15 mouse cellular contexts compared by ENCODE assay signal in the genomic region with DNA sequence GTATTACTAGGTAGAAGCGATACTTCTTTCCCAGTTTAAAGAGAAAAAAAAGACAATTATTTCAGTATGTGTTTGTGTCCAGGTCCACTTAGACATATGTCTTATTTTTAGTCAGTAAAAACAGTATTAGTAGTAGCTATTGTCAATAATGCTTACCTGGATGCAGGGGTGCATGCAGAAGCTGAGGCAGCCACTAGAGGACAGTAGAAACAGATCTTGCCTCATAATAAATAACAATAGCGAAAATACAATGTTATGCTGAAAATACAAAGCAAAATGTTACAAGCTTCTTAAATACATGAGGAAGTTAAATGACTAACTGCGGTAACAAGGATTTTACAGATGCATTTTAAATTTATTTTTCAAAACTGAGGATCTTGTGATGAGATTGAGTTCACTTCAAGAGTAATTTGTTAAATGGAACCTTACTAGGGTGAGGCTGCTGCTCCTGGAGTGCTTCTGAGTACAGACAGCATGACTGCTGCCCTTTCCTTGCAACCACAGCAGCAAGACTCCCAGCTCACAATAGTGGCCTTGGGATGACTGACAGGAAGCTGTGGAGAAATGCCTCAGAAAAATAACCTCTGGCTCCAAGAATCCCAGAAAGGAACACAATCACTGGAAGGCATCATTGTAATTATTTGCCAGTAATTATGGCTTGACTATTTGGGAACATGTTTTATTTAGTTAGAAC.
DNase-seq lines count a peak whose midpoint lies in the region; ATAC-seq and TF ChIP-seq lines count a peak whose summit lies in the region.
"Had no signal": no experiment of that assay in that cellular context is flagged by ENCODE, and none has a peak within 500 bp of the region (broad histone marks: within the 10 kb centered on the region; RNA-seq: fewer than 3 reads in every experiment).

No protein-coding gene starts in this region.

- H3K27me3 ChIP-seq in kidney, adult 2 months (replicated peaks; ENCODE audit: control insufficient read depth, insufficient read depth, low read length), result no peaks in the 10 kb centered on the region
- H3K27me3 ChIP-seq in midbrain, postnatal 0 days (ENCODE audit: insufficient read depth, low read length), result no peaks in the 10 kb centered on the region
- no peaks in the 10 kb centered on the region for H3K27me3 ChIP-seq in midbrain, embryonic 11.5 days (ENCODE audit: control insufficient read depth, insufficient read depth, low read length)
- H3K27me3 ChIP-seq: intestine, embryonic 15.5 days; liver, embryonic 13.5 days had no signal

- ATAC-seq in midbrain, postnatal 0 days (ENCODE audit: low FRiP score), result no peak
- ATAC-seq in midbrain, embryonic 11.5 days (ENCODE audit: low FRiP score), result no peak
- ATAC-seq: intestine, embryonic 15.5 days had no signal

- no peak overlapping the region for H3K4me3 ChIP-seq in kidney, adult 2 months (ENCODE audit: insufficient read depth, low read depth, low read length)
- no peak overlapping the region for H3K4me3 ChIP-seq in midbrain, postnatal 0 days (ENCODE audit: low read depth, low read length)
- H3K4me3 ChIP-seq in midbrain, embryonic 11.5 days (ENCODE audit: low read depth, low read length), result no peak overlapping the region
- H3K4me3 ChIP-seq: intestine, embryonic 15.5 days; liver, embryonic 13.5 days; myocyte had no signal

- TF ChIP-seq POLR2A in kidney, adult 2 months (IDR thresholded peaks at IDR 0.05; ENCODE audit: low read depth, low read length), result no peak

- no peaks in the 10 kb centered on the region for H3K4me1 ChIP-seq in kidney, adult 2 months (ENCODE audit: control insufficient read depth, insufficient read depth, low read length)
- H3K4me1 ChIP-seq in midbrain, postnatal 0 days (ENCODE audit: insufficient read depth, low read length), result no peaks in the 10 kb centered on the region
- H3K4me1 ChIP-seq in midbrain, embryonic 11.5 days (ENCODE audit: control insufficient read depth, insufficient read depth, low read length), result no peaks in the 10 kb centered on the region
- H3K4me1 ChIP-seq: intestine, embryonic 15.5 days; liver, embryonic 13.5 days had no signal

- no peak overlapping the region for H3K4me2 ChIP-seq in midbrain, postnatal 0 days (ENCODE audit: low read depth, low read length, poor library complexity, severe bottlenecking)
- no peak overlapping the region for H3K4me2 ChIP-seq in midbrain, embryonic 11.5 days
- H3K4me2 ChIP-seq: intestine, embryonic 15.5 days; liver, embryonic 13.5 days had no signal

- peak; percentile 32; the same call in 1 of the 2 replicates for TF ChIP-seq CTCF in kidney, adult 2 months (conservative IDR thresholded peaks at IDR 0.05; ENCODE audit: insufficient read depth, insufficient read length, low read depth, low read length)
- peak; percentile 76 for TF ChIP-seq CTCF in midbrain, postnatal 0 days (IDR thresholded peaks at IDR 0.05)

- H3K36me3 ChIP-seq in kidney, adult 2 months (ENCODE audit: control insufficient read depth, insufficient read depth, low read length), result no peaks in the 10 kb centered on the region
- H3K36me3 ChIP-seq in midbrain, postnatal 0 days (ENCODE audit: insufficient read depth, low read length), result no peaks in the 10 kb centered on the region
- no peaks in the 10 kb centered on the region for H3K36me3 ChIP-seq in midbrain, embryonic 11.5 days (ENCODE audit: control insufficient read depth, insufficient read depth, low read length)
- H3K36me3 ChIP-seq: intestine, embryonic 15.5 days; liver, embryonic 13.5 days had no signal

- peak; percentile 46 to 51 for DNase-seq in cerebellum, postnatal 10 days
- DNase-seq in cerebellum, adult 8-10 months, result no peak
- DNase-seq in kidney, adult 2 months, result no peak
- no peak for DNase-seq in kidney, postnatal 25 days
- DNase-seq in midbrain, postnatal 0 days (ENCODE audit: low spot score), result peak; percentile 18
- DNase-seq in midbrain, embryonic 11.5 days (ENCODE audit: low spot score, missing footprints), result no peak
- DNase-seq in spleen, adult 12 weeks (ENCODE audit: low spot score), result no peak
- DNase-seq in embryo, embryonic 11 days, result no peak
- DNase-seq: gastrocnemius, postnatal 36 days; liver, embryonic 13.5 days; right cerebral cortex, postnatal 14 days; thymus, postnatal 14 days had no signal

- no peaks in the 10 kb centered on the region for H3K9me3 ChIP-seq in midbrain, postnatal 0 days (ENCODE audit: low read length)
- H3K9me3 ChIP-seq in midbrain, embryonic 11.5 days (ENCODE audit: control insufficient read depth, low read length), result no peaks in the 10 kb centered on the region
- H3K9me3 ChIP-seq: intestine, embryonic 15.5 days; liver, embryonic 13.5 days had no signal

- H3K9ac ChIP-seq in midbrain, postnatal 0 days (replicated peaks; ENCODE audit: low read length, poor library complexity, severe bottlenecking), result no peak overlapping the region
- H3K9ac ChIP-seq in midbrain, embryonic 11.5 days (ENCODE audit: low read length), result no peak overlapping the region
- H3K9ac ChIP-seq: intestine, embryonic 15.5 days; liver, embryonic 13.5 days had no signal

- no peak overlapping the region for H3K27ac ChIP-seq in kidney, adult 2 months (ENCODE audit: insufficient read depth, low read depth, low read length)
- H3K27ac ChIP-seq in midbrain, postnatal 0 days (ENCODE audit: low read depth, low read length), result no peak overlapping the region
- H3K27ac ChIP-seq in midbrain, embryonic 11.5 days (ENCODE audit: low read depth, low read length), result no peak overlapping the region
- H3K27ac ChIP-seq: intestine, embryonic 15.5 days; liver, embryonic 13.5 days; macrophage had no signal

- 61% methylated on average over 3 of the region's 3 CpGs for WGBS in kidney, adult 2 months
- WGBS in midbrain, postnatal 0 days, result 69% methylated on average over 3 of the region's 3 CpGs
- 73% methylated on average over 3 of the region's 3 CpGs for WGBS in midbrain, embryonic 11.5 days

Comparison
In these comparisons a context has a peak if more than half of its experiments do, and no peak if none do; other contexts are left out.
1. DNase-seq: peak in cerebellum, postnatal 10 days (2 of 2) and midbrain, postnatal 0 days (single experiment); none in cerebellum, adult 8-10 months (single experiment), kidney, adult 2 months (single experiment), kidney, postnatal 25 days (0 of 2), midbrain, embryonic 11.5 days (single experiment), spleen, adult 12 weeks (single experiment) and embryo, embryonic 11 days (single experiment).